Mouse (Mus musculus) activated CD4-positive, CD25-positive, alpha-beta regulatory T cell, adult 4 months (primary cell): Measurements from ENCODE around the gene Synj2. TPM values are rescaled to one million over a fixed set of nuclear protein-coding genes. Genes with fewer than 3 reads are reported as not detected.

Experiments
- ATAC-seq: one replicate; pipeline ENCODE4 v1.8.0; 2017
- polyA plus RNA-seq, 2 experiments: library from polyadenylated mRNA; unstranded; fragments of 100-300 nt; shearing (Covaris generic); gene quantifications; one replicate each; pipeline ENCODE4 v1.2.1; 2017

Synj2 gene
- polyA plus RNA-seq: 10 to 100 TPM; 12.6 to 13.3 TPM

- peak; percentile 60 for ATAC-seq
Observed at GRCm38 (mm10) chr17:5941230-5942043, at the start of gene Synj2. Gene Synj2 (plus strand): TSS chr17:5941280.

GRCm38 (mm10) chr17:5891933-5892683 lies 49.0 kb upstream of the Synj2 start:
- ATAC-seq: no peak

GRCm38 (mm10) chr17:5893092-5893491 lies 48.0 kb upstream of the Synj2 start:
- ATAC-seq: no peak

GRCm38 (mm10) chr17:5893574-5894148 lies 47.4 kb upstream of the Synj2 start:
- no peak for ATAC-seq

- ATAC-seq: no peak
Observed at GRCm38 (mm10) chr17:5896066-5896465, 45.0 kb upstream of the Synj2 start.

- ATAC-seq: no peak
Observed at GRCm38 (mm10) chr17:5896607-5897006, 44.5 kb upstream of the Synj2 start.

GRCm38 (mm10) chr17:5897326-5898200 lies 43.5 kb upstream of the Synj2 start:
- no peak for ATAC-seq

GRCm38 (mm10) chr17:5899251-5899650 lies 41.8 kb upstream of the Synj2 start:
- ATAC-seq: no peak

- ATAC-seq: no peak
Observed at GRCm38 (mm10) chr17:5901381-5901780, 39.7 kb upstream of the Synj2 start.

GRCm38 (mm10) chr17:5903630-5904301 lies 37.3 kb upstream of the Synj2 start:
- no peak for ATAC-seq

GRCm38 (mm10) chr17:5909681-5910080 lies 31.4 kb upstream of the Synj2 start:
- no peak for ATAC-seq

GRCm38 (mm10) chr17:5911591-5911990 lies 29.5 kb upstream of the Synj2 start:
- no peak for ATAC-seq

GRCm38 (mm10) chr17:5912797-5913196 lies 28.3 kb upstream of the Synj2 start:
- ATAC-seq: no peak

- ATAC-seq: no peak
Observed at GRCm38 (mm10) chr17:5914217-5914616, 26.9 kb upstream of the Synj2 start.

- no peak for ATAC-seq
Observed at GRCm38 (mm10) chr17:5921954-5922353, 19.1 kb upstream of the Synj2 start.

GRCm38 (mm10) chr17:5923281-5923680 lies 17.8 kb upstream of the Synj2 start:
- ATAC-seq: no peak

- no peak for ATAC-seq
Observed at GRCm38 (mm10) chr17:5924238-5924637, 16.8 kb upstream of the Synj2 start.

GRCm38 (mm10) chr17:5926710-5927109 lies 14.4 kb upstream of the Synj2 start:
- no peak for ATAC-seq

- ATAC-seq: no peak
Observed at GRCm38 (mm10) chr17:5929031-5929430, 12.0 kb upstream of the Synj2 start.

GRCm38 (mm10) chr17:5932161-5932560 lies 8.9 kb upstream of the Synj2 start:
- no peak for ATAC-seq

- ATAC-seq: peak; percentile 81
Observed at GRCm38 (mm10) chr17:5934554-5935324, 6.3 kb upstream of the Synj2 start.
